In the genomic region with DNA sequence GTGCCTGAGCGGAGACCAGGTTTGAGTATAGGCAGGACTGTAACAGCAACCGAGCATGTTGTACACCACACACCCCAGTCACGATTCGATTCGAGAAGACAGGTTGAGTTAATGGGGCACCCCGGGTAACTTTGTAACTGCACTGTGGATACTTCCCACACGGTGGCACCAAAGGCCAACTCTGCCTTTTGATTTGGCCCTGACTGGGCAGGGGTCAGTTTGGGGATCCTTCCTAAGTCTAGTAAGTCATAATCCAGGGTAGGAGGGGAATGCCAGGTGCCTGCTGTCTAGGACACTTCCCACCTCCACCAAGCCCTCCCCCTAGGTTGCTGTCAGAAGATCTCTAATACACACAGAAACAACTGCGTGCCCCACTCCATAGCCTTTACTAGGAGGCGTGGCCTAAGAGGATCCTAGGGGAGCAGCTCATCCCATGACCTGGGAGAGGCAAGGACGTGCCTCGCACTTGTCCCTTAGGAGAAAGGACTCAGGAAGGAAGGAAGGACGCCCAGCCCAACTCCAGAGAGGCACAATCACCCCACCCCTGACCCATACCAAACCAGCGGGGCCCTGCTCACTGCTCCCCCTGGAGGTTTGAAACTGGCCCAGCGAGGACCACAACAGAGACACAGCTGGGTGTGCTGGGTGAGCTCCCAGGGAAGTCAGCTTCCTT, we compare ENCODE assay signal across 8 mouse cellular contexts. TPM values are rescaled to one million over a fixed set of nuclear protein-coding genes. Genes with fewer than 3 reads are reported as not detected.
DNase-seq lines count a peak whose midpoint lies in the region; ATAC-seq lines count a peak whose summit lies in the region.

No protein-coding gene starts in this region.

- 10% methylated on average over 14 of the region's 14 CpGs for WGBS in intestine, embryonic 16.5 days
- 9% methylated on average over 14 of the region's 14 CpGs for WGBS in neural tube, embryonic 15.5 days

- ATAC-seq in granulocyte monocyte progenitor cell, adult 5-6 weeks (replicated peaks; ENCODE audit: poor library complexity, severe bottlenecking) = peak; percentile 93
- peak; percentile 82 for ATAC-seq in intestine, embryonic 16.5 days
- ATAC-seq in neural tube, embryonic 15.5 days (ENCODE audit: low FRiP score) = no peak; the same call in 1 of the 2 replicates

- no peak overlapping the region for H3K27ac ChIP-seq in intestine, embryonic 16.5 days (ENCODE audit: low read length)
- no peak overlapping the region for H3K27ac ChIP-seq in neural tube, embryonic 15.5 days (replicated peaks)

- DNase-seq in A20 (ENCODE audit: low read depth, low spot score) = peak; percentile 82
- DNase-seq in R1 (ENCODE audit: low read depth, low spot score) = peak; percentile 89
- DNase-seq in cerebellum, postnatal 25 days = peak; percentile 70 to 71
- DNase-seq in lung, adult 18-20 months = peak; percentile 88 to 91
- peak; percentile 67 for DNase-seq in urinary bladder, postnatal 25 days (ENCODE audit: low spot score)

- no peaks in the 10 kb centered on the region for H3K36me3 ChIP-seq in intestine, embryonic 16.5 days (ENCODE audit: control insufficient read depth, insufficient read depth, low read length)
- no peaks in the 10 kb centered on the region for H3K36me3 ChIP-seq in neural tube, embryonic 15.5 days

- peaks cover 26% of the 10 kb centered on the region for H3K4me1 ChIP-seq in intestine, embryonic 16.5 days (ENCODE audit: control insufficient read depth, insufficient read depth, low read length)
- H3K4me1 ChIP-seq in neural tube, embryonic 15.5 days = peaks cover 10% of the 10 kb centered on the region; the same call in 1 of the 2 replicates

- H3K9me3 ChIP-seq in intestine, embryonic 16.5 days (ENCODE audit: control insufficient read depth, low read length) = no peaks in the 10 kb centered on the region
- H3K9me3 ChIP-seq in neural tube, embryonic 15.5 days (replicated peaks) = no peaks in the 10 kb centered on the region

- H3K27me3 ChIP-seq in intestine, embryonic 16.5 days (replicated peaks; ENCODE audit: control insufficient read depth, insufficient read depth, low read length) = no peaks in the 10 kb centered on the region
- no peaks in the 10 kb centered on the region for H3K27me3 ChIP-seq in neural tube, embryonic 15.5 days (replicated peaks)

- H3K4me2 ChIP-seq in intestine, embryonic 16.5 days (ENCODE audit: low read depth, low read length) = peak overlapping the region; percentile 55
- peak overlapping the region; percentile 41 for H3K4me2 ChIP-seq in neural tube, embryonic 15.5 days

- H3K4me3 ChIP-seq in intestine, embryonic 16.5 days (ENCODE audit: low read length) = peak overlapping the region; percentile 29
- H3K4me3 ChIP-seq in neural tube, embryonic 15.5 days (replicated peaks) = no peak overlapping the region

- H3K9ac ChIP-seq in intestine, embryonic 16.5 days (ENCODE audit: low read depth, low read length) = 0 out of 2 replicates have a peak overlapping the region, but pooled peaks have one; percentile 16
- no peak overlapping the region for H3K9ac ChIP-seq in neural tube, embryonic 15.5 days (replicated peaks)

RNA-seq across cellular contexts. Expression of a gene that starts 8.6 kb away (rescaled TPM):
- total RNA-seq in granulocyte monocyte progenitor cell, adult 5-6 weeks (2014; fragmentation: Nextera tagmentation) = 55.3 and 92.8 TPM in 2 replicates
- 5.4 and 10.1 TPM in 2 replicates for total RNA-seq in granulocyte monocyte progenitor cell, adult 5-6 weeks (2017)
- 17.1 and 17.8 TPM in 2 replicates for polyA plus RNA-seq in intestine, embryonic 16.5 days (2015; fragmentation: Nextera tagmentation; extraction: Ambion mirVana)
- 34.0 and 37.4 TPM in 2 replicates for polyA plus RNA-seq in neural tube, embryonic 15.5 days (2015; fragmentation: Nextera tagmentation; extraction: Ambion mirVana)

RNA-seq across cellular contexts. Expression of a gene that starts 30.7 kb away (rescaled TPM):
- 112 and 132 TPM in 2 replicates for total RNA-seq in granulocyte monocyte progenitor cell, adult 5-6 weeks (2014; fragmentation: Nextera tagmentation)
- 47.1 and 47.3 TPM in 2 replicates for total RNA-seq in granulocyte monocyte progenitor cell, adult 5-6 weeks (2017)
- polyA plus RNA-seq in intestine, embryonic 16.5 days (2015; fragmentation: Nextera tagmentation; extraction: Ambion mirVana) = 115 and 125 TPM in 2 replicates
- polyA plus RNA-seq in neural tube, embryonic 15.5 days (2015; fragmentation: Nextera tagmentation; extraction: Ambion mirVana) = 219 and 243 TPM in 2 replicates

RNA-seq across cellular contexts. Expression of a gene that starts 39.9 kb away (rescaled TPM):
- total RNA-seq in granulocyte monocyte progenitor cell, adult 5-6 weeks (2014; fragmentation: Nextera tagmentation) = 104 and 105 TPM in 2 replicates
- 84.1 and 107 TPM in 2 replicates for total RNA-seq in granulocyte monocyte progenitor cell, adult 5-6 weeks (2017)
- polyA plus RNA-seq in intestine, embryonic 16.5 days (2015; fragmentation: Nextera tagmentation; extraction: Ambion mirVana) = 73.7 and 86.4 TPM in 2 replicates
- polyA plus RNA-seq in neural tube, embryonic 15.5 days (2015; fragmentation: Nextera tagmentation; extraction: Ambion mirVana) = 87.0 and 113 TPM in 2 replicates

RNA-seq across cellular contexts. Expression of a gene that starts 40.7 kb away (rescaled TPM):
- total RNA-seq in granulocyte monocyte progenitor cell, adult 5-6 weeks (2014; fragmentation: Nextera tagmentation) = not detected in 2 replicates
- total RNA-seq in granulocyte monocyte progenitor cell, adult 5-6 weeks (2017) = not detected in 2 replicates
- 0.66 and 0.92 TPM in 2 replicates for polyA plus RNA-seq in intestine, embryonic 16.5 days (2015; fragmentation: Nextera tagmentation; extraction: Ambion mirVana)
- polyA plus RNA-seq in neural tube, embryonic 15.5 days (2015; fragmentation: Nextera tagmentation; extraction: Ambion mirVana) = 1.2 and 1.9 TPM in 2 replicates
